Mouse (Mus musculus) forebrain, embryonic 11.5 days (tissue): Measurements from ENCODE around the gene Acsl6. TPM values are rescaled to one million over a fixed set of nuclear protein-coding genes. Genes with fewer than 3 reads are reported as not detected.
A peak's percentile ranks its signal among the peaks of the same experiment; 100 is the strongest.

ENCODE experiments used
- ATAC-seq: fragments of 200-750 bp; cut with Nextera tagmentation; replicated peaks from 2 replicates; pipeline ENCODE4 v1.8.0; 2017; ENCODE audit warnings: moderate TSS enrichment; ENCODE audit not compliant: low FRiP score
- DNase-seq: peaks from one replicate; pipeline ENCODE4 v3.0.0-alpha.2; 2017; ENCODE audit warnings: low spot score
- H3K27ac ChIP-seq: fragments of 300-500 bp; sonication (generic); 2 replicates; pipeline ENCODE4 v1.5.1; 2014; ENCODE audit warnings: low read depth, low read length
- H3K27me3 ChIP-seq: fragments of 300-500 bp; sonication (generic); 2 replicates; pipeline ENCODE4 v1.6.1; 2014; ENCODE audit warnings: mild to moderate bottlenecking, low read length, mixed read lengths; ENCODE audit not compliant: control insufficient read depth, insufficient read depth
- H3K36me3 ChIP-seq: fragments of 300-500 bp; sonication (generic); 2 replicates; pipeline ENCODE4 v1.6.1; 2014; ENCODE audit warnings: mild to moderate bottlenecking, low read length, moderate library complexity, mixed read lengths; ENCODE audit not compliant: control insufficient read depth, insufficient read depth
- H3K4me1 ChIP-seq: fragments of 300-500 bp; sonication (generic); replicated peaks from 2 replicates; pipeline ENCODE4 v1.6.1; 2014; ENCODE audit warnings: low read length, mixed read lengths; ENCODE audit not compliant: control insufficient read depth, insufficient read depth
- H3K4me2 ChIP-seq: fragments of 300-500 bp; sonication (generic); 2 replicates; pipeline ENCODE4 v1.6.1; 2014; ENCODE audit warnings: low read depth, mild to moderate bottlenecking, low read length, moderate library complexity, mixed read lengths; ENCODE audit not compliant: severe bottlenecking
- H3K4me3 ChIP-seq: fragments of 300-500 bp; sonication (generic); 2 replicates; pipeline ENCODE4 v1.5.1; 2014; ENCODE audit warnings: low read depth, low read length
- H3K9ac ChIP-seq: fragments of 300-500 bp; sonication (generic); 2 replicates; pipeline ENCODE4 v1.6.1; 2014; ENCODE audit warnings: low read length
- H3K9me3 ChIP-seq: fragments of 300-500 bp; sonication (generic); 2 replicates; pipeline ENCODE4 v1.6.1; 2016; ENCODE audit warnings: low read length, mixed read lengths; ENCODE audit not compliant: control insufficient read depth
- WGBS: fragments of 180-500 bp; shearing (Covaris S2); extraction: QIAGEN DNeasy Blood & Tissue Kit; methylation state at CpG from one replicate; pipeline ENCODE4 v1.1.7; 2014; 5-methylcytosine and 5-hydroxymethylcytosine counted together
- polyA plus RNA-seq: library from polyadenylated mRNA; unstranded; fragments of >200 nt; fragmentation: Nextera tagmentation; extraction: Ambion mirVana; gene quantifications from 2 replicates; pipeline ENCODE4 v1.2.1, GENCODE M21; 2014

Gene Acsl6
- polyA plus RNA-seq, 1 experiment from 2014 or later = 17.9 TPM

GRCm38 (mm10) chr11:54343703-54344102 lies 40.1 kb downstream of the Acsl6 start:
- H3K9me3 ChIP-seq = no peaks in the 10 kb centered on the region
- H3K9ac ChIP-seq = no peak overlapping the region
- no peaks in the 10 kb centered on the region; the same call in none of the 2 replicates for H3K36me3 ChIP-seq
- no peak for DNase-seq
- no peak overlapping the region for H3K4me3 ChIP-seq
- H3K4me1 ChIP-seq = no peaks in the 10 kb centered on the region
- H3K27ac ChIP-seq = no peak overlapping the region
- ATAC-seq = no peak
- 53% methylated on average over 4 of the region's 4 CpGs for WGBS
- no peak overlapping the region for H3K4me2 ChIP-seq
- H3K27me3 ChIP-seq = no peaks in the 10 kb centered on the region

- 62% methylated on average over 5 of the region's 5 CpGs for WGBS
- DNase-seq = no peak
Observed at GRCm38 (mm10) chr11:54351704-54352103, 48.1 kb downstream of the Acsl6 start.

GRCm38 (mm10) chr11:54353121-54353576 lies 49.6 kb downstream of the Acsl6 start:
- Histone ChIP-seq H3K36me3 (no peaks in the 10 kb centered on the region; the same call in 1 of the 2 replicates), H3K4me2 (peak overlapping the region; percentile 12; the same call in 1 of the 2 replicates), H3K27ac (peak overlapping the region; percentile 32), H3K4me1 (peaks cover 6% of the 10 kb centered on the region; the same call in 1 of the 2 replicates), H3K4me3 (no peak overlapping the region), H3K27me3 (no peaks in the 10 kb centered on the region), H3K9me3 (no peaks in the 10 kb centered on the region; the same call in 1 of the 2 replicates), H3K9ac (peak overlapping the region; percentile 6; the same call in 1 of the 2 replicates)
- no peak for DNase-seq
- WGBS = 7% methylated on average over 8 of the region's 8 CpGs
- no peak for ATAC-seq

More at GRCm38 (mm10) chr11:54351704-54352103, 48.1 kb downstream of the Acsl6 start:
- Histone ChIP-seq H3K4me3 (no peak overlapping the region), H3K27me3 (no peaks in the 10 kb centered on the region), H3K27ac (no peak overlapping the region), H3K9ac (no peak overlapping the region), H3K4me1 (peaks cover 6% of the 10 kb centered on the region; the same call in 1 of the 2 replicates), H3K4me2 (no peak overlapping the region), H3K36me3 (no peaks in the 10 kb centered on the region), H3K9me3 (no peaks in the 10 kb centered on the region; the same call in 1 of the 2 replicates)
- no peak for ATAC-seq

- ATAC-seq = peak; percentile 84
- 52% methylated on average over 15 of the region's 15 CpGs for WGBS
- Histone ChIP-seq H3K27me3 (no peaks in the 10 kb centered on the region), H3K9ac (no peak overlapping the region), H3K36me3 (no peaks in the 10 kb centered on the region; the same call in 1 of the 2 replicates), H3K4me3 (no peak overlapping the region), H3K4me2 (no peak overlapping the region), H3K9me3 (no peaks in the 10 kb centered on the region; the same call in 1 of the 2 replicates), H3K4me1 (peaks cover 6% of the 10 kb centered on the region; the same call in 1 of the 2 replicates), H3K27ac (no peak overlapping the region)
- peak; percentile 71 for DNase-seq
Observed at GRCm38 (mm10) chr11:54354595-54355563, 51.3 kb downstream of the Acsl6 start.

GRCm38 (mm10) chr11:54355564-54355955 lies 52.0 kb downstream of the Acsl6 start:
- H3K27me3 ChIP-seq = no peaks in the 10 kb centered on the region
- no peaks in the 10 kb centered on the region; the same call in 1 of the 2 replicates for H3K9me3 ChIP-seq
- H3K9ac ChIP-seq = no peak overlapping the region
- no peak overlapping the region for H3K27ac ChIP-seq
- H3K36me3 ChIP-seq = no peaks in the 10 kb centered on the region; the same call in 1 of the 2 replicates
- peaks cover 6% of the 10 kb centered on the region; the same call in 1 of the 2 replicates for H3K4me1 ChIP-seq
- ATAC-seq = no peak
- no peak overlapping the region for H3K4me2 ChIP-seq
- DNase-seq = no peak
- no peak overlapping the region for H3K4me3 ChIP-seq
- WGBS = 72% methylated on average over 7 of the region's 7 CpGs

- Histone ChIP-seq H3K4me1 (peaks cover 6% of the 10 kb centered on the region; the same call in 1 of the 2 replicates), H3K9me3 (no peaks in the 10 kb centered on the region; the same call in 1 of the 2 replicates), H3K4me3 (no peak overlapping the region), H3K9ac (no peak overlapping the region), H3K36me3 (no peaks in the 10 kb centered on the region; the same call in 1 of the 2 replicates), H3K27ac (no peak overlapping the region), H3K27me3 (no peaks in the 10 kb centered on the region), H3K4me2 (no peak overlapping the region)
- 65% methylated on average over 4 of the region's 4 CpGs for WGBS
- no peak for ATAC-seq
- DNase-seq = no peak
Observed at GRCm38 (mm10) chr11:54356676-54357075, 53.1 kb downstream of the Acsl6 start.

GRCm38 (mm10) chr11:54372553-54372952 lies 69.0 kb downstream of the Acsl6 start:
- Histone ChIP-seq H3K4me1 (no peaks in the 10 kb centered on the region), H3K36me3 (no peaks in the 10 kb centered on the region)

GRCm38 (mm10) chr11:54390386-54390785 lies 86.8 kb downstream of the Acsl6 start:
- no peaks in the 10 kb centered on the region for H3K4me1 ChIP-seq
- no peak for DNase-seq
- H3K27me3 ChIP-seq = no peaks in the 10 kb centered on the region
- H3K36me3 ChIP-seq = no peaks in the 10 kb centered on the region
- H3K4me3 ChIP-seq = no peak overlapping the region
- H3K4me2 ChIP-seq = no peak overlapping the region
- no peak for ATAC-seq
- H3K27ac ChIP-seq = no peak overlapping the region
- H3K9ac ChIP-seq = no peak overlapping the region
- WGBS = 80% methylated on average over 8 of the region's 8 CpGs
- H3K9me3 ChIP-seq = no peaks in the 10 kb centered on the region

More at GRCm38 (mm10) chr11:54372553-54372952, 69.0 kb downstream of the Acsl6 start:
- DNase-seq (no peak), ATAC-seq (no peak)
- Histone ChIP-seq H3K27ac (no peak overlapping the region), H3K27me3 (no peaks in the 10 kb centered on the region), H3K9ac (no peak overlapping the region), H3K4me2 (no peak overlapping the region), H3K4me3 (no peak overlapping the region), H3K9me3 (no peaks in the 10 kb centered on the region)
